Mouse (Mus musculus) bone marrow macrophage, adult 2 months (primary cell): ENCODE measurements around the gene Fhit. TPM values are rescaled to one million over a fixed set of nuclear protein-coding genes. Genes with fewer than 3 reads are reported as not detected.

Source experiments
- H3K27ac ChIP-seq: 2 replicates; pipeline ENCODE4 v1.5.1; 2012; ENCODE audit warnings: low read depth, low read length; ENCODE audit not compliant: insufficient read depth
- H3K4me1 ChIP-seq: 2 replicates; pipeline ENCODE4 v1.6.1; 2012; ENCODE audit warnings: low read length; ENCODE audit not compliant: control insufficient read depth, insufficient read depth
- H3K4me3 ChIP-seq: 2 replicates; pipeline ENCODE4 v1.5.1; 2012; ENCODE audit warnings: mild to moderate bottlenecking, low read length, moderate library complexity; ENCODE audit not compliant: insufficient read depth
- CTCF ChIP-seq: IDR thresholded peaks from 2 replicates; pipeline ENCODE4 v1.5.1; 2012; ENCODE audit warnings: low read depth, mild to moderate bottlenecking, low read length, moderate library complexity
- POLR2A ChIP-seq: IDR thresholded peaks from 2 replicates; pipeline ENCODE4 v1.6.1; 2012; ENCODE audit warnings: mild to moderate bottlenecking, low read depth, low read length, borderline replicate concordance
- polyA plus RNA-seq: library from polyadenylated mRNA; stranded (reverse); fragments of >200 nt; gene quantifications from 2 replicates; pipeline ENCODE4 v1.2.4, GENCODE M21; 2012; ENCODE audit not compliant: missing spikeins, insufficient read depth, insufficient read length

Fhit gene
- polyA plus RNA-seq, 1 experiment: 3.4 TPM

- no peaks in the 10 kb centered on the region for H3K4me1 ChIP-seq
- no peak overlapping the region for H3K4me3 ChIP-seq
- TF ChIP-seq CTCF: no peak
- no peak for TF ChIP-seq POLR2A
- no peak overlapping the region for H3K27ac ChIP-seq
These were observed 1139.5 kb downstream of the Fhit start for GRCm38 (mm10) chr14:10022304-10022703.

- Histone ChIP-seq H3K4me1 (no peaks in the 10 kb centered on the region), H3K27ac (no peak overlapping the region), H3K4me3 (no peak overlapping the region)
- TF ChIP-seq POLR2A (no peak), CTCF (no peak)
These were observed 1141.3 kb downstream of the Fhit start for GRCm38 (mm10) chr14:10020400-10021140.

GRCm38 (mm10) chr14:10013817-10014266 lies 1148.0 kb downstream of the Fhit start:
- TF ChIP-seq POLR2A: no peak
- TF ChIP-seq CTCF: no peak
- no peak overlapping the region for H3K4me3 ChIP-seq
- H3K4me1 ChIP-seq: no peaks in the 10 kb centered on the region
- H3K27ac ChIP-seq: no peak overlapping the region

GRCm38 (mm10) chr14:10013003-10013816 lies 1148.6 kb downstream of the Fhit start:
- H3K4me1 ChIP-seq: no peaks in the 10 kb centered on the region
- TF ChIP-seq CTCF (no peak), POLR2A (no peak)
- no peak overlapping the region for H3K4me3 ChIP-seq
- H3K27ac ChIP-seq: no peak overlapping the region

GRCm38 (mm10) chr14:10006278-10006677 lies 1155.6 kb downstream of the Fhit start:
- no peak overlapping the region for H3K4me3 ChIP-seq
- H3K4me1 ChIP-seq: no peaks in the 10 kb centered on the region
- TF ChIP-seq POLR2A (no peak), CTCF (no peak)
- no peak overlapping the region for H3K27ac ChIP-seq

GRCm38 (mm10) chr14:10003847-10004246 lies 1158.0 kb downstream of the Fhit start:
- Histone ChIP-seq H3K4me3 (no peak overlapping the region), H3K27ac (no peak overlapping the region), H3K4me1 (no peaks in the 10 kb centered on the region)
- TF ChIP-seq POLR2A: no peak
- TF ChIP-seq CTCF: no peak

- no peak overlapping the region for H3K4me3 ChIP-seq
- no peak for TF ChIP-seq POLR2A
- TF ChIP-seq CTCF: no peak
- no peak overlapping the region for H3K27ac ChIP-seq
- no peaks in the 10 kb centered on the region for H3K4me1 ChIP-seq
These were observed 1171.2 kb downstream of the Fhit start for GRCm38 (mm10) chr14:9990677-9991076.

- no peak for TF ChIP-seq CTCF
- no peak for TF ChIP-seq POLR2A
- H3K4me3 ChIP-seq: no peak overlapping the region
- no peak overlapping the region for H3K27ac ChIP-seq
- no peaks in the 10 kb centered on the region for H3K4me1 ChIP-seq
These were observed 1184.8 kb downstream of the Fhit start for GRCm38 (mm10) chr14:9976934-9977510.

- no peak for TF ChIP-seq CTCF
- no peak for TF ChIP-seq POLR2A
- Histone ChIP-seq H3K4me3 (no peak overlapping the region), H3K27ac (no peak overlapping the region), H3K4me1 (no peaks in the 10 kb centered on the region)
These were observed 1187.4 kb downstream of the Fhit start for GRCm38 (mm10) chr14:9974402-9974801.

- no peak overlapping the region for H3K4me3 ChIP-seq
- no peak overlapping the region for H3K27ac ChIP-seq
- H3K4me1 ChIP-seq: no peaks in the 10 kb centered on the region
- no peak for TF ChIP-seq CTCF
- TF ChIP-seq POLR2A: no peak
These were observed 1198.0 kb downstream of the Fhit start for GRCm38 (mm10) chr14:9963853-9964252.
